Mouse (Mus musculus): Measurements from ENCODE around the gene Zpbp2.

- TF ChIP-seq GATA1 (IDR thresholded peaks at IDR 0.05; ENCODE audit: low read length) (no peak), TAL1 (IDR thresholded peaks at IDR 0.05; ENCODE audit: low read length) (no peak)
Observed at GRCm38 (mm10) chr11:98547308-98547693, 3.6 kb upstream of the Zpbp2 start.
